Mouse (Mus musculus): ENCODE data around the gene Itgae.
"Not testable (repeated sequence)": the region's sequence is repeated elsewhere in the genome, so short reads cannot be mapped to it uniquely, and the experiment has no call there.

Gene Itgae

DNA sequence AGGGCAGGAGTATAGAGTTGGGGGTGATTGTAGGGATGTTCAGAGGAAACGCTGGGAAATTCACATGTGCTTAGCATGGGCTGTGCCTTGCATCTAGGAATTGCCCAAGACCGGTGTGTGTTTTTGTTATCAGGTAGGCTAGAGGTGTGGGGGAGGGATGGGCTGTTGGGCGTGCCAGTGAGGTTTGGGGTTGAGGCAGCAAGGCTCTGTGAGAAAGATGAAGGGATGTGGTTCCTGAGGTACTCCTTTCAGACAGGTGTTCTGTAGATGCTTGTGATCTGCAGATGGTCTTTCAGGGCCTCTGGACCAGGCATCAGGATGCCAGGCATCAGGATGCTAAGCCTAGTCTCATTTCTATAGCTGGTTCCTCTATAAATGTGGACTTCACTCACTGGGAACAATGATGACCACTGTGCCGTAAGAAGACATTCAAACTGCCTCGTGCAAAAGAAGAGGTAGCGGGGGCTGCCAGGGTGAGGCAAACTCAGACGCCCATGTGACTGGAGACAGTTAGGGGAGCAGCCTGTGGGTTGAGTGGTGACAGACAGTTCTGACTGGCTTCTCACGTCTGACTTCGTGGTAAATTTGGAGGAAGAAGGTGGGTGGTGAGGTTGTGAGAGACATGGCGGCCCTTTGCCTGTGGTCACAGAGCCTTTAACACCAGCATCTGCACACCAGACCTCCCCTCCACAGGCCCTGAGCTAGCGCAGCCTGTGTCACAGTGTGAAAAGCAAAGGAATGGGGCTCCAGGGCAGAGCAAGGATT lies 4.0 kb downstream of the Itgae start:
- DNase-seq (ENCODE audit: low read depth) = no peak

DNA sequence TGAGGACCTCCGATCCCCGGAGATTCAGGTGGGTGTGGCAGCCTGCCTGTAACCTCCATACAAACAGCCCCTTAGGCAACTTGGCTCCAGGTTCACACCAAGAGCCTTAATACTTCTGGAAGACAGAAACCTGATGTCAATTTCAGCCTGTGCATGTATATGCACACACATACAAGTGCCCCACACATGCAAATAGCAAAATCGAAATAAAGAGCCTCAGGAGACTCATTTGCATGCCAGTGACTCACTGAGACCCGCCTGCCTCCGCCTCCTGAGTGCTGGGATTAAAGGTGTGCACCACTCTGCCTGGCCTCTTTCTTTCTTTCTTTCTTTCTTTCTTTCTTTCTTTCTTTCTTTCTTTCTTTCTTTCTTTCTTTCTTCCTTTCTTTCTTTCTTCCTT lies 8.5 kb downstream of the Itgae start:
- DNase-seq (ENCODE audit: low read depth) = no peak

DNA sequence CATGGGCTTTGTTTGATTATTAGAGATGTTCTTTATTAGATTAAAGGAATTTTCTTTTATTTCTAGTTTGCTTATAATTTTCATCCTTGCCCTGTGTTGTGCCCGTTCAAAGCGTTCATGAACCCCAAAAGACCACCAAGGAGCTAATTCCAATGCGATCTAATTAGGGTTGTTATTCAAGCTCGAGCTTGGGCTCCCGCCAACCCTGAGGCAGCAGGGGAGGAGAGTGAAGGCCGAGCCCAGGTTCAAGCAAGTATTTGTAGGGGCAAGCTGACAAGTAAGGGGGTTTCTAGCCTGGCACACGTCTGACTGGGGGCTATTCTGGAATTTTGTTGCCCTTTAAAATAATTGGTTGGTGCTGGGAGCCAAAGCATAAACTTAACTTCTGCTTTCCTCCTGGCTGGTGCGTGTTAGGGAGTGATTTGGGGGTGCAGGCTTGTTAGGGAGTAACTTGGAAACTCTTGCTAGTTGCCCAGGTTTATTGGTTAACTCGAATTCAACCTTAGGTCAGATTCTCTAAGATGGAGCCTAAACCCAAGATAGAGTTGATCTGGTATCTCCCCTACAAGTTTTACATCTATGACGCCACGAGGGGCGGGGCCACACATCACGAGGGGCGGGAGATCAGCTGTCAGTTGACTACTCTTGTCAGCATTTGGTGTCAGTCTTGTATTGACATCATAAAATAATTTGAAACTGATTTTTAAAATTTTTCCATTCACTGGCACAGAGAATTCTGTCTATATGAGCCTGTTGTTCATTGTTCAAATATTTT lies 9.8 kb downstream of the Itgae start:
- DNase-seq (ENCODE audit: low read depth) = no peak

DNA sequence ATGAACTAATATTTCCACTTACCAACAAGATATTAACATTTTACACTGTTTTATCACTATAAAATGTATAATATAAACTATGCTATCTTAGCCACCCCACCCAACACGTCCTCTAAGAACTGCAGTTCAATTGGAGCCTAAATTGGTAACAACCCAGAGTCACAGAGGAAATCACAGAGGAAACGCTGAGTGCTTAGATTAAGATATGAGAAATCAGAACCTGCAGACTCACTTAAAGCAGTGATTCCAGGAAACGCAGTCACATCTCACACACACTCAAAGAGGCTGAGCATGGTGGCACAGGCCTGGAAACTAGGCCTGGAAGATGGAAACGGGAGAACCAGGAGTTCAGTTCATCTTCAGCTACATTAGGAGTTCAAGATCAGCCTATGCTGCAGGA lies 10.9 kb downstream of the Itgae start:
- DNase-seq (ENCODE audit: low read depth) = no peak

DNA sequence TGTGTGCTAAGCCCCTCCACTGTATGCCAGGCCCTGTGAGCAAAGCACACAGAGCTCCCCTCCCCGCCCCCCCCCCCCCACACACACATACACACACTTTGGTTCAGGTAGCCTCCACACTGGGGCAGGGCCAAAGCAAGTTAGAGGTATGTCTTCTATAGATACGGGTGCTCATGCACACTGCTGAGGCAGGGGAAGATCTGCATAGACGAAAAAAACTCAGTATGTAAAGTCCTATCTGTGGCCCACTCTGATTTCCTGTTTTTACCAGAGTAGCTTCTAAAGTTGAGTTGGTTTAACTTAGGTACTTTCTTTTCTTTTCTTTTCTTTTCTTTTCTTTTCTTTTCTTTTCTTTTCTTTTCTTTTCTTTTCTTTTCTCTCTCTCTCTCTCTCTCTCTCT lies 14.9 kb downstream of the Itgae start:
- no peak for DNase-seq (ENCODE audit: low read depth)

DNA sequence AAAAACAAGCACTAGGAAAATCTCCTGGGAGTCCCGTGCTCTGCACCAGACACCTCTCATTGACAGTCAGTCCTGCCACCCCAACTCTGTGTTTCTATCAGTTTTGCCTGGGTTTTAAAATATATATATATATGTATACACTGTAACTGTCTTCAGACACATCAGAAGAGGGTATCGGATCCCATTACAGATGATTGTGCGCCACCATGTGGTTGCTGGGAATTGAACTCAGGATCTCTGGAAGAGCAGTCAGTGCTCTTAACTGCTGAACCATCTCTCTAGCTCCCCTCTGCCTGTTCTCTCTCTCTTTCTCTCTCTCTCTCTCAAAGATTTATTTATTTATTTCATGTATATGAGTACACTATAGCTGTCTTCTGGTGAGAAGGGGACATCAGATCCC lies 17.0 kb downstream of the Itgae start:
- DNase-seq (ENCODE audit: low read depth) = not testable (repeated sequence)

DNA sequence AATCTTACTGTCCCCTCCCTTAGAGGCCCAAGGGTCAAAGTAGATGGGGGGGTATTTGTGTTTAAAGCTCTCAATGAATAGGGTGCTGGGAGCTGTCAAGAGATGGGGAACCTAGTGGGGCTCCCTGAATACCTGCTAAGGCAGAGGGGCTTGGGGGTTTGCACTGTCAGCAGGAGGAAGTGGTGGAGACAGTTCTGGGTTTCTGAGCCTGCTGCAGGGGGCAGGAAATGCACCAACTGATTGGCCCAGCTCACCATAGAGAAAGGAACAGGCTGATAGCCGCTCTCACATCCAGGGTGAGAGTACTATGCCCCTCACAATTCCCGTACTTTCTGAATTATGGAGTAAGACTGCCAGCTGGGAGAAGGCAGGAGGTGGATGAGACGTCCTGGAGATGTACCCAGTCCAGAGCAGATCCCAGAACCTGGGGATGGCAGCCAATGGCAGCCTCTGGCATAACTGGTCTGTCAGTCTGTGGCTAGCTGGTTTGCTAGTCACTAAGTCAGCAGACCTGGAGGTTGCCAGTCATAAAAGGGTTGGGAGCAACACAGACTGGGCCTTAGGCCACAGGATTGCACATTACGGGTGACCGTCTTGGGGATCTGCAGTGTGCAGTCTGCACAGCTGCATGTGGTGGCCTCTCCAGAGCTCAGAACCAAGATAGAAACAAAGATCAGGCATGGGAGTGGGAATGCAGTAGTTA lies 18.0 kb downstream of the Itgae start:
- no peak for DNase-seq (ENCODE audit: low read depth)

DNA sequence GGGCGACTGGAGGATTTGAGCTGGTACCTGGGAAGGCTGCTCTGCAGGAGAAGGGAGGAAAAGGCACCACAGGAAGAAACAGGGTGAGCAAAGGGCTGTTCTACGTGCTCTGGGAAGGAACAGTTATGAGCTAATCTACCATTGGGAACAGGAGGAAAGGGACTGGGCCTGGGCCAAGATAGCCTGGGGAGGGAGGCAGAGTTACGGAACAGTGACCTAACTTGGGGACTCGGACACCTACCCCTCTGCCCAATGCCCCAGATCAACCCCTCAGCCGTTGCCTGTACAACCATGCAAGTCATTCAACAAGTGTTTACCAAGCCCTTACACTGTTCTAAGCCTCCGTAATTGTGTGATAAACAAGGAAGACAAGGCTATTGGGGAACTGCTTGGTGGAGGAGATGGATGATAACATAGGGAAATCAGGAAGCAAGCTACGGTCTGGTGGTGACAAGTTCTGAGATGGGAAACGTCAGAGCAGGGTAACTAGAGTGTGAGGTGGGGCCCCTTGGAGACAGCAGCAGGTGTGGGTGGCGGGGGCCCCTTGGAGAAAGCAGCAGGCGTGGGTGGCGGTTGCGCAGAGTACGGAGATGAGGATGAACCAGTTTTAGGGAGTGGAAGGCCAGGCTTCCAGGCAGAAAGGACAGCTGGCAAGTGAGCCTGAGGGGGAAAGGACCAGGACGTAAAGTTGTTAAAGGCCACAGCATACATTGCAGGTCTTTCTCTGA lies 18.7 kb downstream of the Itgae start:
- no peak for DNase-seq (ENCODE audit: low read depth)

DNA sequence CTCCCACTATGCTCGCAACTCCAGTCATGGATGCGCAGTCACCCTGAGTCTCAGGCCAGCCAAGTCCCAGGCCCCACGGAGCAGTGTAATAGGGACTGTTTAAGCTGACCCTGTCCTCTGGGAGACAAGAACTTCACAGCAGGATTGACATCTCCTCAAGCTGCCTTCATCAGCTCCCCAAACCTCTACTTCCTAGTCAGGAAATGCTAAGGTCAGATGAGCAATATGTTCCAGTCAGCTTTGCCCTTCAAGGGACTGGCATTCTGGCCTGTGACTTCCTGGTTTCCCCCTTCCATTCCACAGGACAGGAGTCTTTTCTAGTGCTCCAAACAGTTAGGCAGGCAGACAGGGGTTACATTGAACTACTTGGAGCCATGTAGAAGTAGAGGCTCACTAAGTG lies 19.6 kb downstream of the Itgae start:
- DNase-seq (ENCODE audit: low read depth) = no peak

DNA sequence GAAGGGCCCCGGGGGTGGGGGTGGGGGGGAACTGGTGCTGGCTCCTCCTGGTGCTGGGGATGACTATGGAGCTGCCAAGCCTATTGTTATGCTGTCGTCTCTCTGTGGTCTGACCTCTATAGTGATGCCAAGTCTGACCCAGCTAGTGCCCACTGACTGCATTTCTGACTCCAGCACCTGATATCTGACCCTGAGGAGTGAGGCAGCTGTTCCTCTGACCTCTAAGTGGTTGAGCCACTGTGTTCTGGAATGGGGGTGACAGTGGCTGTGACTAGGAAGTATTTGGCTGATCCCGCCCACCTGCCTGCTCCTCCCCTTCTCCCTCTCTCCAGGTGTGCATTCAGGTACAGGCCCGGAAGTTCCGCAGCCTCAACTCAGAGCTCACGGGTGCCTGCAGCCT lies 21.0 kb downstream of the Itgae start:
- no peak for DNase-seq (ENCODE audit: low read depth)

DNA sequence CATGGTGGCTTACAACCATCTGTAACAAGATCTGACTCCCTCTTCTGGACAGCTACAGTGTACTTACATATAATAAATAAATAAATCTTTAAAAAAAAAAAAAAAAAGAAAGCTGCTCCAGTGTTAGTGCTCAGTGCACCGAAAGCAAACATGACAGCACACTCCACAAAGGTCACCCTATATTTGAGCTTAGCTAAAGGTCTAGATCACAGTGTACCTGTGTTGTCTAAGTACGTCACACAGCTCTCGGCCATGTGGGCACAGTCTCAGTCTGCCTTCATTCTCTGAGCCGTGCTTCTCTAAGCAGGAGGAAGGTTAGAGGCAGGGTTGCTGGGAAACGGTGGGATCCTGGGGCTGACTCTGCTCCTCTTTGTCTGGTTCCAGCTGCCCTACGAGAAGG lies 36.1 kb downstream of the Itgae start:
- DNase-seq (ENCODE audit: low read depth) = no peak

DNA sequence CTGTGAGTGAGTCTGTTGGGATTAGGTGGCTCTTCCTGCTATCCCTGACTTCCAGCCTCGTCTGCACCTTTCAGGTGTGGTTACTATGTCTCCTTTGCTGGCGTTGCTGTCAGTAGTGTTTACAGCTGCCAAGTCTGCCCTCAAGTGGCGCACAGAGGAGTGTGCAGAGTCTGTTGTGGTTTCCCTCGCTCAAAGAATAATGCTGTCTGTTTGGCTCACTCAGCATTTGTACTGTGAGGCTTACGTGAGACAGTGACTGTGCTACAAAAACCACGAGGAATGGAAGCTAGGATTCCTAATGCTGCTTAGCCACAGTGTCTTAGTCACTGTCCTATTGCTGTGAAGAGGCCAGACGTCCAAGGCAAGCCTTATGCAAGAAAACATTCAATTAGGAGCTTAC lies 40.6 kb downstream of the Itgae start:
- no peak for DNase-seq (ENCODE audit: low read depth)

DNA sequence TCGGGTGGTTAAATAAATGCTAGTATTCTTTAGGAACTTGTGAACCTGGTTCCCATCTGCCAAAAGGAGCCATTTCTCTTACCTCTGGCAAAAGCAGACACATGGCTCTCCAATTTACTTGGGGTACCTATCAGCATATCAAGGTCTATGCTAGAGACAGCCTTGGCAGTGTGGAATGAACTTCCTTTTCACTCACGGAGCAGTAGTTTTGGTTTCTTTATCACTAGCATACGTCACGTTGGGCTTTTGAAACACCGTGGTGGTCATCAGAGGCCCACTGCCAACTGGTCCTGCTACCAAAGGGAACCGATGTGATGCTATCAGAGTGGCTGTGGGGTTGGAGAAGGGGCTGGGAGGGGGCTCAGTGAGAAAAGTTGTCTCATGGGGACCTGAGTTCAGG lies 42.6 kb downstream of the Itgae start:
- DNase-seq (ENCODE audit: low read depth) = no peak

DNA sequence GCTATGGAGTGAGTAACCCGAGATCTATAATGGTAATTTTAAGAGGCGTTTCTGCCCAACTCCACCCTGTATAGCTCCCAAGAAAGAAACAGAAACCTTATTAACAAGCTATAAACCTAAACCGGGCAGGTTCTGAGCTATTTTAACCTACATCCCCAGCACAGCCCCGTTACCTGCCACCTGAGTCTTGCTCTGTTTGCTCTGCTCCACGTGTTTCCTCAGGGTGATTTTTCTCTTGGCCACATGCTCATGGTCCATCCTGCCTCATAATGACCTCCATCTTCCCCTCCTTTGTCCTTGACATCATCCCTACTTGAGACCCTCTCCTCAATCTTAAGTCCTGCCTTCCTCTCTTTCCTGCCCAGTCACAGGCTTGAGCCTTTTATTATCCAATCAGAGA lies 43.8 kb downstream of the Itgae start:
- DNase-seq (ENCODE audit: low read depth) = no peak

DNA sequence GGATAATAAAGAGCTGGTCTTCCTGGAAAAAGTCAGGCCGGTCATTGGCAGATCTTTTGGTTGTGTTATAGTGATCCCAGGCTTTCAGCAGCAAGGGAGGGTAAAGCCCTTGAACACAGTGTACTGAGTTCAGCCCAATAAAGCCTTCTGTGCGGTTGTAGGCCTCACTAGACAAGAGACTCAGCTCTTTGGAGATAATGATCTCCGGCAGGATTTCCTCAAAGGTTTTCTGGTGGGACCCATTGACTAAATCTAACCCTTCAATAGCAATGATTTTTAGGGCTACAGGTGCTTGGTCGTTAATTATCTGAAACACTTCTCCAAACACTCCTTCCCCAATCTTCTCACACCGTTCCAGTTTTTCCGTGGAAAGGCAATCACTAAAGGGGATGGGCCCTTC lies 46.2 kb downstream of the Itgae start:
- no peak for DNase-seq (ENCODE audit: low read depth)

DNA sequence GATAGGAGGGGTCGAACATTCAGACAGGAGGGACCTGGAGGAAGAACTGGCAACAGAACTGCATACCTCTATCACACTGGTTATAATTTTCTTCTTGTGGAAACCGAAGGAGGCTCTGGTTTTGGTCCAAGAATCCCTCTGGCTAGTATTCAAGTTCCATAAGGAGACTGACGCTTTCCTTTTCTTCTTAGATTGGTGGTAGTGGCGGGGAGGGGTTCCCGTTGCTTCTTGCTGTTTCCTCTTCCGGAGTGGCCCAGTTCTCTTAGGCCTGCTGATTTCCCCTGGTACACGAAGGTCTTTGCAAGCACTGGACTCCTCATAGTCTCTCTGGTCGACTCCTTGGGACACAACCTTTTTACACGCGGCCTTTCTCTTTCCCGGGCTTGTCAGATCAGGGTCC lies 46.7 kb downstream of the Itgae start:
- no peak for DNase-seq (ENCODE audit: low read depth)

DNA sequence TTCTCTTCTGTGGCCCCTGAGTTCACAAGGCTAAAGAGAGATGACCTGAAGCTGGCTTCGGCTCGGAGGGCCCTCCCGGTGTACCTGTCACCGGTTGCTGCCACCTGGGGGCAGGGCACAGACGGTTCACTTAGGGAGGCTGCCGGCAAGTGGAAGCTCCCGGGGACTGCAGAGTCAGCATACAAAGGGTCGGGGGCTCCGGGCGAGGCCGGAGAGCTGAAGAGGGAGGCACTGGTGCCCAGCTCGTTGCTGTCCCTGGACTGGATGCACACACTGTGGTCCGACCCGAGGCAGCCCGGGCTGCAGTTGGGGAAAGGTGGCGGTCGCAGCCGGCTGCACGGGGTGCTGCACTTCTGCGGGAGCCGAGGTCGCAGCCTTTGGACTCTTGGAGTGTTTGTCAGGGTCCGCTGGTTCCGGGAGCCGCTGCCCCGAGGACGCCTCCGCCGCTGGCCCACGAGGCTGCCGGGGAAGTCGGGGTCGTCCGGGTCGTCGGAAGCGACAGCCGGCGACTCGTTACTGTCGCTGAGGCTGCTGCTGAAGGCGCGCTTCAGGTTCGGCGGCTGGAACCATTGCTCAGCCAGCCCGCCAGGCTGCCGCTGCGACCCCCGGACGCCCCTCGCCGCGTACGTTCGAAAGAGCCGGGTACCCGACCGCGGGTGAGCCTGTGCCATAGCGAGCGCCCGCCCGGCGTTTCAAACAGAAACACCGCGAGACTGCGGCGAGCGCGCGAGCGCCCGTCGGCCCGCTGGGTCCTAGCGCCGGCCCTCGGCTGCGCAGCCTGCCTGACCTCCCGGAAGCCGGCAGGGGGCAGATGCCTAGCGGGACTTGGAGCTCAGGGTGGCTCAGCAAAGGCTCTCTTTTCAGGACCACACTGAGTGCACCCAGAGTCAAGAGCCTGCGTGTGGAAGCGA lies 47.5 kb downstream of the Itgae start, which contains the start of gene Haspin:
Gene Haspin (minus strand): TSS at position 704 of the 911 bp plus-strand sequence.
- peak; percentile 49 for DNase-seq (ENCODE audit: low read depth)

DNA sequence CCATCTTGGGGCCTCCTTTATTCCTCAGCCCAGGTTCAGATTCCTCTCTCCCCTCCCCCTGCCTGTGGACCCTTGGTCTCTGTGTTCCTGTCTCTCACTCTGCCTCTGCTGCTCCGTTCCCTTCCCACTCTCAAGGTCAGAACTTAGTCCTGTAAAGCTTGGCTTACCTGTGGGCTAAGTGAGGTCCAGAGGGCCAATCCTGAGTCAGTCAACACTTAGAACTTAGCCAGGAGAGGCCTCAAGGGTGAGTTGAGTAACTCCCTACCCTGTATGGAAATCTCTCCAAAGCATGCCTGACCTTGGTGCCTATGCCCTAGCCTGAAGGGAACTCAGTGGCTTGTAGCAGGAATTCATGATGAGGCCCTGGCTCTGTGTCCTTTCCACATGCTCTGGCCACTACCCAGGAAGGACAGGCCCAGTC lies 53.9 kb downstream of the Itgae start:
- DNase-seq (ENCODE audit: low read depth) = no peak

DNA sequence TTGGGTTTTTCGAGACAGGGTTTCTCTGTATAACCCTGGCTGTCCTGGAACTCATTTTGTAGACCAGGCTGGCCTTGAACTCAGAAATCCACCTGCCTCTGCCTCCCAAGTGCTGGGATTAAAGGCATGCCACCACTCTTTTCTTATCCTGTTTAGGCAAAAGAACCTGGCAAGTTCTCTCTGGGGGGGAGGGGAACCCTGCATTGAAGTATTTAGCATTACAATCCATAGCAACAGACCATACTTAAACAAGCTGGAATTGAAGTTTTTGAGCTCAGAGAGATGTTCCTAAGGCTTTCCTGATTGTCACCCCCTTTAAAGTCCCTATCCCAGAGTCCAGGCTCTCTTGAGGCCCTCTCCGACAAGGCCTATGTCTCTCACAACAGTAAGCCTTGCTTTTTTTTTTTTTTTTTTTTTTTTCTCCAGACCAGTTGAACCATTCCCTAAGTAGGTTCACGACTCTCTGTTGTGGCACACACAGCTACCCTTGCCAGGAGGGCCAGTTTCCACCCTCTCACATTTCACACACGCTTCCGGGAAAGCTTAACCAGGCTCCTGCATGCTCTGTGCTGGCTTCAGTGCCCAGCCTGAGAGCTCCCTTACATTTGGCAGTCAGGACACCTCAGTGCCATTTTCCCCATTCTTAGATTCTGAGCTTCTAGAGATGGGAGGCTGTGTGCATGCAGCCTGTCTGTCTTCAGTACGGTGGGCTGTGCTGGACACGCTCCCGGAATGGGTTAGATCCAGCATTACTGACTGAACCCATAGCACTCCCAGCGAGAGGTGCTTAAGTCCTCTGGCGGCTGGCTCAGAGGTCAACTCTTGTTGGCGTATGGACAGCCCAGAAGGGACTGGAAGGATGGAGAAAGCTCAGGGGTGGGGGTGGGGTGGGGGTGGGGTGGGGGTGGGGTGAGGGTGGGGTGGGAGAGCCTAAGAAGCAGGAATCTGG lies 55.9 kb downstream of the Itgae start:
- DNase-seq (ENCODE audit: low read depth) = no peak

DNA sequence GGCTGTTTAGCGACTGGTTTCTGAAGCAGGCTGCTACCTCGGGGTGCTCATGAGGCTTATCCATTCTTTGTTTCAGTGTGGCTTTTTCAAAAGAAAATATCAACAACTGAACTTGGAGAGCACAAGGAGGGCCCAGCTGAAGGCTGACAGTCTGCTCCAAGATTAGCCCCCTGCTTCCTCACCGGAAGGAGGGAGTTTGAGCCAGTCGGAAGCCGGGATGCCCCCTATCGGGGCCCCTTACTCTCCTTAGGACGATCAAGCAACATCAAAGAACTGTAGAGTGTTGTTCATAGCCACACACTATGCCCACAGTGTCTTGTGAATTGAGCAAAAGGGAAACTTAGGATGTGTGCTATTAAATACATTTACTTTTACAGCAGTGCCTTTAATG lies 56.6 kb downstream of the Itgae start:
- DNase-seq (ENCODE audit: low read depth) = no peak
